Mouse (Mus musculus): Measurements from ENCODE around the gene Jsrp1.

Gene Jsrp1

DNA sequence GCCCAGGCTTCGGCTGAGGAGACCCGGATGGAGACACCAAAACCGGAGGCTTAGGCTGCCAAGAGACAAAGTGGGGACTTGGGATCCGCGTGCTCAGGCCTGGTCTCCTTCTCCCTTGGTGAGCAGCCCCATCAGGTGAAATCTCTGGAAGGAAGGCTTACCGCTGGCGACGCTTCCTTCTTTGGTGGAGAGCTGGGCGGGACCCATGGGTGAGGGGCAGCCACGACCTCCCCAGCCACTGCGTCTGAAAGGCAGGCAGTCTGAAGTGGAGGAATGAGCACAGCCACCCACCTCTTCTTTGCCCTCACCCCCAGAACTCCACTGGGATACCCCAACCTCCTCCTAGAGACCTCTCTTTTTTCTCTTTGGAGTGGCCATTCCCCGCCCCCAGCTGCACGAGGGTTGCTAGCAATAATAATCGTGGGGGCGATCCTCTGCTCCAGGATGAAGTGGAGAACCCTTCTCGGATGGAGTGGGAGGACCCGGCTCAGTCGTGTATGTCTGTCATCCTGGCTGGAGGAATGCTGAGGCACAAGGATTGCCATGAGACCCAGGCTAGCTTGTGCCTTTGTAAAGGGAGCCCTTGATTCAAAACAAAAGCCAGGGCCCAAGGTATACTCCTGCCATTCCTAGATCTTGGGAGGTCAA lies 4.2 kb downstream of the Jsrp1 start:
- DNase-seq = peak; percentile 27 to 32

DNA sequence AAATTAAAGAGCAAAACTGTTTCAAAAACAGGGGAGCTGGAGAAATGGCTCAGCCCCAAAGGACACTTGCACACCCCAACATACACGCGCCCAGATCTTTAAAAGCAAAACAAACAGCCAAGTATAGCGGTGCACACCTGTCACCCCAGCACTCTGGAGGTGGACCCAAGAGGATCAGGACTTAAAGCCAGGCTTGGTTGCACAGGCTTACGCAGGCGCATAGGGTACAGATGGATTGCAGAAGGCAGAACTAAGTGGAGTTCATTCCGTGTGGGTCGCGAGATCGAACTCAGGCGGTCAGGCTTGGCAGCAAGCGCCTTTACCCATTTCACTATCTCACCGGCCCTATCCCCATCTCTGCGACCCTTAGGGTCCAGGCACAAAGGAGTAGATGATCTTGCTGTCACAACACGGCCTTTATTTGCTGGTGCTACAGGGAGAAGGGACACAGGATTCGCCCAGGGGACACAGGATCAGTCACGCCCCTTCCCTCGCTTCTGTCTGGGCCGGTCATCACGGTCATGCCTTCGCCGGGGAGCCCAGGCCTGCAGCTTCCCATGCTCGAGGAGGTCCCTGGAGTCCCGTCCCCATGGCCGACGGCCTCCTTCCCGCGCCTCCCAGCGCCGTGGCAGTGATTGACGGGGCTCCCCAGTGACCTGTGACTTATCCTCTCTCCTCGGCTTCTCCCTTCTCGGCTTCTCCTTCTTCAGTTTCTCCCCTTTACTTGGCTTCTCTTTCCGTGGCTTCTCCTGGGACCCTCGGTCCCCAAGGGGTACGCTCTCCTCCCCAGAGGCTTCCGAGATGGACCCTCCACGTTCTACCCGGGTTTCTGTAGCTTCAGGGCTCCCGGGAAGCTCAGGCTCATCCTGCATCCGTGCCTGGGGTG lies 5.0 kb downstream of the Jsrp1 start:
- DNase-seq = peak; percentile 37 to 45

DNA sequence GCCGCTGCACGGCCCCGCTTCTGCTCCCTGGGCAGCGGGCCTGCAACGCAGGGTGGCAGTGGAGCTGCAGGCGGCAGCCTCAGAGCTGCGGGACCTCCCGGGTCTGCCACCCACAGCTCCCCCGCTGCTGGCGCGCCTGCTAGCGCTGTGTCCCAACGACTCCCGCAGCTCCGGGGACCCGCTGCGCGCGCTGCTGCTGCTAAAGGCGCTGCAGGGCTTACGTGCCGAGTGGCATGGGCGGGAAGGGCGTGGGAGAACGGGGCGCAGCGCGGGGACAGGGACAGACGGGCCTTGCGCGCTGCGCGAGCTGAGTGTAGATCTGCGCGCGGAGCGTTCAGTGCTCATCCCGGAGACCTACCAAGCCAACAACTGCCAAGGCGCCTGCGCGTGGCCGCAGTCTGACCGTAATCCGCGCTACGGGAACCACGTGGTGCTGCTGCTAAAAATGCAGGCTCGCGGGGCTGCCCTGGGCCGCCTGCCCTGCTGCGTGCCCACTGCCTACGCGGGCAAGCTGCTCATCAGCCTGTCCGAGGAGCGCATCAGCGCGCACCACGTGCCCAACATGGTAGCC lies 6.2 kb downstream of the Jsrp1 start:
- DNase-seq = peak; percentile 91 to 92

DNA sequence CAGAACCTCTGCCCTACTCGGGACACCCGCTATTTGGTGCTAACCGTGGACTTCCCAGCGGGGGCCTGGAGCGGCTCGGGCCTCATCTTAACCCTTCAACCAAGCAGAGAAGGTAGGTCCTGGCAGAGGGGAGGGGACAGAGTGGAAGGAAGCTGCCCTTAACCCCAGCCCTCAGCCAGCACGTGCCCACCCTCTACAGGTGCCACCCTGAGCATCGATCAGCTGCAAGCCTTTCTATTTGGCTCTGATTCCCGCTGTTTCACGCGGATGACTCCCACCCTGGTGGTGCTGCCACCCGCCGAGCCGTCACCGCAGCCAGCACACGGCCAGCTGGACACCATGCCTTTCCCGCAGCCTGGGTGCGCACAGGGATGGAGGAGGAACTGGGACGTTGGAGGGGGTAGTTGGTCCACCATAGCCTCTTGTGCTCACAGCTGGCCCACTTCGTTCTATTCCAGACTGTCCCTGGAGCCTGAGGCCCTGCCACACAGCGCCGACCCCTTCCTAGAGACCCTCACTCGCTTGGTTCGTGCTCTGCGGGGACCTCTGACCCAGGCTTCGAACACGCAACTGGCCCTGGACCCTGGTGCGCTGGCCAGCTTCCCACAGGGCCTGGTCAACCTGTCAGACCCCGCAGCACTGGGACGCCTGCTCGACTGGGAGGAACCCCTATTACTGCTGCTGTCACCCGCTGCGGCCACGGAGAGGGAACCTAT lies 6.8 kb downstream of the Jsrp1 start:
- DNase-seq = peak in 1 of 2 experiments; percentile 60

DNA sequence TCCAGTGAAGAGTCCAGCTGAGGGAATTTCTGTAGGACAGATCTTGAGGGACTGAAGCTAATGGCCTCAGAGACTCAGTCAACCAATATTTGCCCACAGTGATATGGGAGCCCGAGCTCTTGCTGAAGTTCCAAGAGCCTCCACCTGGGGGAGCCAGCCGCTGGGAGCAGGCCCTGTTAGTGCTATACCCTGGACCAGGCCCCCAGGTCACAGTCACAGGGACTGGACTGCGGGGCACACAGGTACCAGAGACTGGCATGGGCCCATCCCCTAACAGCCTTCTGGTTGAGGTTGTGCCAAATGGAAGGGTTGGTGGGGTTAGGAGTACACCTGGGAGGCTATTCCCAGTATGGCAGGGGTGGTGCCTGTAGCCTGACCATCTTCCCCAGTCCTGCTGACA lies 7.4 kb downstream of the Jsrp1 start:
- peak; percentile 92 to 95 for DNase-seq

DNA sequence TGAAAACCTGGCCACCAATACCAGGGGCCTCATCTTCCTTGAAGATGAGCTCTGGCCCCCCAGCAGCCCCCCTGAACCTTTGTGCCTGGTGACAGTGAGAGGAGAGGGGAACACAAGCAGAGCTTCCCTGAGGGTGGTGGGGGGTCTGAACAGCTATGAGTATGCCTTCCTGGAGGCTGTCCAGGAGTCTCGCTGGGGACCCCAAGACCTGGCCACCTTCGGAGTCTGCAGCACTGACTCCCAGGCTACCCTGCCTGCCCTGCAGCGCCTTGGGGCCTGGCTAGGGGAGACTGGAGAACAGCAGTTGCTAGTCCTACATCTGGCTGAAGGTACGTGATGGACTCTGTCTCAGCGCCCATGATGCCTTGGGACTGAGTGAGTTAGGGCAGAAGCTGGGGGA lies 8.0 kb downstream of the Jsrp1 start:
- peak; percentile 16 to 47 for DNase-seq

DNA sequence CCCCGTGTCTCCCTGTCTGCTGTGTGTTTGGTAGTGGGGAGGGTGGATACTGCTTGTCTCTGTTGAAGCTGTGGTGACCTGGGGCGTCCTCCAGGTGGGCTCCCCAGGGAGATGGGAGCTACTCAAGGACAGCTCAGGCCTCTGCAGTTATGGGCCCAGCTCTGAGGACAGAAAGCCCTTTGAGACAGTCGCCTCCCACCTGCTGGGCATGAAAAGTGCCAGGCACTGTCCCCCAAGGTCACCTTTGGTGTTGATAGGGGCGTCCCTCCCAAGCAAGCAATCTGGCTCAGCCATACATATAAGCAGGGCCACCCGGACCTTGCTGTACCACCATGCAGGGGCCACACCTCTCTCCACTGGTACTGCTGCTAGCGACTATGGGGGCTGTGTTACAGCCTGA lies 8.4 kb downstream of the Jsrp1 start, which contains the start of gene Amh:
Amh (plus strand) TSS at position 328 of the 400 bp plus-strand sequence.
- DNase-seq = peak; percentile 13 to 24

DNA sequence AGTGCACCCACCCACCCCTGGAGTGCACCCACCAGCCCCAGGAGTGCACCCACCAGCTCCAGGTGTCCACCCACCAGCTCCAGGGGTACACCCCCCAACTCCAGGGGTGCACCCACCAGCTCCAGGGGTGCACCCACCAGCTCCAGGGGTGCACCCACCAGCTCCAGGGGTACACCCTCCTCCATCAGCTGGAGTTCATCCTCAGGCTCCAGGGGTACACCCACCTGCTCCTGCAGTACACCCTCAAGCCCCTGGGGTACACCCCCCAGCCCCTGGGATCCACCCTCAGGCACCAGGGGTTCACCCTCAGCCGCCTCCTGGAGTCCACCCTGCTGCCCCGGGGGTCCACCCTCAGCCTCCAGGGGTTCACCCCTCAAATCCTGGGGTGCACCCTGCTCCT lies 9.0 kb downstream of the Jsrp1 start:
- peak; percentile 10 to 35 for DNase-seq

DNA sequence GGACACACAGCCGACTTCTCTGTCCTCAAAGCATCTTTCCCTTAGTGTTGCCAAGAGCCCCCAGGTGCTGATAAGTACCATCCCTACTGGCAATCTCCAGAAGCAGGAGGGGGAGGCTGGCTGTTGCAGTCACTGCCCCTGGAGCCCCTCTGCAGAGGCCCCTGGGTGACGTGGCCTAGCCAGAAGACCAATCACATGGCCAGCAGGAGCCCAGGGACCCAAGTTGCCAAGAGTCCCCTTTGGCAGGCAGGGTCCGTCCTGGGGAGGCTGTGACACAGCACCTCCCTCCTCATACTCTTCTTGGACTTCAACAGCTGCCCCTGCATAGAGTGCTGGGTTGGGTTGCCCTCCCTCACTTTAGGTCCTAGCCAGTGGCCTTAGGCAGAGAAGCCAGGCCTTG lies 10.3 kb downstream of the Jsrp1 start:
- no peak for DNase-seq

DNA sequence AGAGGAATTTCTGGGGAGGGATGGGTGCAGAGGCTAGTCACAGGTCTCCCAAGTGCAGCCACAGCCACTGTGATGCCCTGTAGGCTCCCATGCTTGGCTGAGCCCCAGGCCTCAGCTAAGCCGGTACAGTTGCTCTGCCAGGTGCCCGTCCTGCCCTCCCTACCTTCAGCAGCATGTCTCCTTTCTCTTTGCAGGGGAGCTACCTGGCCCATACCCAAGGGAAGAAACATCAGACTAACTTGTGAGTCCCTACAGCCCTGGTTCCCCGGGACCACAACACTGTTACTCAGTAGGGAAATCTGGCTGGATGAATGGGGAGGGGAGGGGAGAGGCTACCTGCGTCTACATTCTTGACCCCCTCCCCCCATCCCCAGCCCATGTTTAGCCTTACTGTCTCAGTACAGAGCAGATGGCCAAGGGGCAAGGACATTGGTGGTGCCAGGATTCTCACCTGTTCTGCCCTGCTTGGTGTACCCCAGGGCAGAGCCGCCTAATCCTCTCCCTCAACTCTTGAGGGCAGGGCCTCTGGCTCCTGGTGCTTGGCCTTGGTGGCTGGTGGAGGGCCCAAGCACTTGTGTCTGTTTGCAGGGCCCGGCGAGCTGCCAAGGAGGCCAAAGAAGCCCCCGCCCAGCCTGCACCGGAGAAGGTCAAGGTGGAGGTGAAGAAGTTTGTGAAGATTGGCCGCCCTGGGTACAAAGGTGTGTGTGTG lies 10.9 kb downstream of the Jsrp1 start:
- DNase-seq = peak; percentile 30 to 47

DNA sequence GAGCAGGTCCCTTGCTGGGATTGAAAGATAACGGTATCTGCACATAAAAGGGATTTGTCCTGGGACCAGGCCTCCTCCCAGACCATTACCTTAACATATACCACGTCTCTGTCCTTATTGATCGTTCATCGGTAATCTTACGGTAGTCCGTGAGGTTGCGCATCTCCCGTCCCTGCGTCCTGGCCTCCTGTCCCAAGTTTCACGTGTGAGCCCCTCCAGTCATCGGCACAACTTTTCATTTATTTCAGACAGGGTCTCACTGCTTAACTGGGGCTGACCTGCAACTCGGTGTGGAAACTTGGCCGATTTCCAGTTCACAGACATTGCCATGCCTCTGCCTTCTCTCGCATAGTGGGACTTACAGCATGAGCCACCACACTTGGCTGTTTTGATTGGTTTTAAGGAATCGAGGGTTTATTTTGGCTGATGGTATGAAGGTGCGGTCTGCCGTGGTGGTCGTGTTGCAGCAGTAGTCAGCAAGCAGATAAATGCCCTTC lies 14.2 kb downstream of the Jsrp1 start:
- peak in 1 of 2 experiments; percentile 30 for DNase-seq

DNA sequence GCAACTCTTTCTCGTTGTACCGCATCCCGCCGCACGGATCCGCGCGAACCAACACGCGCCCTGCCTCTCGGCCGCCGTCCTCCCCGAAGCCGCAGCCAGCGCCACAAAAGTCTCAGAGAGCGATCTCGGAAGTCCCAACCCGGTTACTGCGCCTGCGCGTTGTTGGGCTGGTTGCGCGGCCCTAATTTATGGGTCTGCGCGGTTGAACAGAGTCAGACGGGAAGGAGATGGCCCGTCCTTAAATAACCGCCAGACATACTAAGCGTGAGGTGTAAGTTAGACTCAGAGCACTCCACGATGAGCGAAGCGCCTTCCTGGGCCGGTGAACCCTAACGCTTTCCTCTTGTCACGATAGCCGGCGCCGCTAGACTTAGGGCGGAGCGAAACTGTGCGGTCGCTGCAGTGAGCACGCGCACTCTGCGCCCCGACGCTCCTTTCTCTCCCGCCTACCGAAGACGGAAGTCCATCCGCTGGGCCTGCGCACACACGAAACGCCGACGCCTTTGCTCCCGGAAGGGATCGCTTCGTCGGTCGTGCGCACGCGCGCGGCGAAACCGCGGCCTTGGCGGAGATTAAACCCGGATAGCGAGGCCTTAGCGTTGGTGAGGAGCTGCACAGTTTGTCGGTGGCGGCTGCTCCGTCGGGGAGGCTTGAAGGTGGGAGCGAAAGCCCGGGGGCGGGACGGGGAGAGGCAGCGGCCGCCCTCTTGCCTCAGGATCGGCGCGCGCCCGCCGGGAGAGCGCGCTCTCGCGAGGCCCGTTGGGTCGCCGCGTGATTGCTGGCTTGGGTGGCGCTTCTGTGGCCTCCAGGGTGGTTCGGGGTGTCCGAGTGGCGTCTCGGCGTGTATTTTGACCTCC lies 14.9 kb downstream of the Jsrp1 start, which contains the start of the genes Sf3a2 and Plekhj1:
Sf3a2 (plus strand) TSS at position 49 of the 857 bp plus-strand sequence.
Plekhj1 (minus strand) TSS at position 477 of the 857 bp plus-strand sequence.
- peak; percentile 98 to 99 for DNase-seq

DNA sequence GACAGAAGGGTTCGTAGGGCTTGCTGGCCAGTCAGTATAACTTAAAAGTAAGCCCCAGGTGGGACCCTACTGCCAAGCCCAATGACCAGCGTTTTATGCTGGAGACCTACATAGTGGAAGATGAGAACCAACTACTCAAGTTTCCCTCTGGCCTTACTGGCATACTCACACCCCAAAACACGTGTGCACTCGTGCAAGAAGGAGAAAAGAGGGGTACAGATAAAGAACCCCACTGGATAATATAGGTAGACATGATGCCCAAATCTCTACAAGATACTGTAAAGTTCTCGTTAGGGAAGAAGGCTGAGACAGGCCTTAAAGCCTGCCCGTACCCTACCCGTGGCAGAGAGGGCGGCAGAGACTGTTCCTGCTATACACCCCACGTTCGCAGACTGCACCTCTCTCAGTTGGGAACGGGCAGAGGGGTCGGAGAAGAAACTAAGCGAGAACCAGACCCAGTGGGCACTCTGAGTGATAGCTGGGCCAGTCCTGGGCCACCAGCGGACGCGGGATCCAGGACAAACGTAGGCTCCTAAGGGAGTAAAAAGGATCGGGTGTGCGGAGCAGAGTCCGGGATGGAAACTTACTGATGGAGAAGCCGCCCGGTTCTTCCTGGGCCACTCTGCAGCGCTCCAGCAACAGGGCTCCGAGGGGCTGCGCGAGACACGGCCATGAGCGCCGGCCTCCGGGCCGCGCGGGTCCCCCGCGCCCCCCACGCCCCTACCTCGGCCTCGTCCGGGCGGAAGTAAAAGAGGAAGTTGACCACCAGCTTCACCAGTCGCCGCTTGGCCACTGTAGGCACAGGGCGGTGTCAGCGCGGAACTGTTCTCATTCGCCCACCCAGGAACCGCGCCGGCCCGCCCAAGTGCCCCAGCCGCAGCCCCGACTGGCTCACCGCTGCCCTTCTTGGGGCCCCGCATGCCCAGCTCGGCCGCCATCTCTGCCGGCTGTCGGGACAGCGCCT lies 15.8 kb downstream of the Jsrp1 start:
- DNase-seq = peak in 1 of 2 experiments; percentile 12

DNA sequence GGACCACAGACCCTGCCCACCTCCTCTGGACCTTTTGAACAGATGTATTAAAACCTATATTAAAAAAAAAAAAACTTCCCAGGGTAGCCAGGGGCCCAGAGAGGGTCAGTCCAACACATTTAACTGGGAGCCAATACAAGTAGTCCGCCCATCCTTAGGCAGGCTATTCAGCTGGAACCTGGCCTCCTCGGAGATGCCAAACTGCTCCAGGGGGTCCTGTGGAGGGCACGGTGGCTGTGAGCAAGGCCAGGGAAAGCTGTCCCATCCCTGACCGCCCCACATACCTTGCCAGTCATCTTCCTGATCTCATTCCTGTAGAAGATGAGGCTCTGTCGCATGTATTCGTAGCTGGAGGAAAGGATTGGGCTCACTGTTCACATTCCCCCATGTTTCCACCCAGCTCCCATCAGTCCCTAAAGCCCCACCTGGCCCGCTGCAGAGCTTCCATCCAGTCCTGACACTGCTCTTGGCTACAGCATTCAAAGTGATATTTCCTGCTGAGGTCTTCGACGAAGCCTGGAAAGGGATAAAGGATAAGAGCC lies 16.9 kb downstream of the Jsrp1 start:
- DNase-seq = peak in 1 of 2 experiments; percentile 48

DNA sequence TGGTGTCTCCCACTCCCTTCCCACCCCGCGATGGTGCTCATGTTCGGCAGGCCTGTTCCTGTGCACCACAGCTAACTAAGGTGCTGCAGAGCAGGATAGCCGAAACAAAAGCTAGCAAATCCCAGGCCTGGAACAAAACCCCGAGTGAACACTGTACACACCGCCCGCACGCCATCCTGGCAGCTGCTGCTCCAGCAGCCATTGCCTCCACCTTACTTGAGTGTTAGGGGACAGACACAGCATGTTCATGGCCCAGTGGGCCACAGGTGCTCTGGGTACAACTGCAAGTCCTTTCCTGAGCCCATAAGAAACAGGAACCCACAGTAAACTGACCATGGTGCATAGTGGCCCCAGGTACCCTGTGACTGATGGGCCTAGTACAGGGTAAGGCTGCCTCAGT lies 18.5 kb downstream of the Jsrp1 start:
- peak in 1 of 2 experiments; percentile 29 for DNase-seq

DNA sequence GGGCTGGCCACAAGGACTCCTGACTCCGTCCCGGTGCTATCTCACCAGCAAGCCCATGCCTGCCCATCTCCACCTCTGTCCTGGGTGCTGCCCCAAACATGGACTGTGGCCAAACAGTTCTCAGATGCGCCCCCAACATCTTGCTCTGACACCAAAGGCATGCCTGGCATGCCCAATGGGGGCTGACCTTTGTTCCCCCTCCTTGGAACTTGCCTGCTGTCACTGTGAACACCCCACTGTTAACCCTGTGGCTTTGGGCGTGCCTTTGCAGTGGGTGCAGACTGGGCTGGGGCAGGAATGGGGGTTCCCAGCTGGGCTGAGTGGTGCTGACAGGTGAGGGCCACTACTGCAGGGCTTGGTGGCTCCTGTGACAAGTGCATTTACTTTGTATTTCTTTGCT lies 19.5 kb downstream of the Jsrp1 start:
- DNase-seq = peak in 1 of 2 experiments; percentile 36

DNA sequence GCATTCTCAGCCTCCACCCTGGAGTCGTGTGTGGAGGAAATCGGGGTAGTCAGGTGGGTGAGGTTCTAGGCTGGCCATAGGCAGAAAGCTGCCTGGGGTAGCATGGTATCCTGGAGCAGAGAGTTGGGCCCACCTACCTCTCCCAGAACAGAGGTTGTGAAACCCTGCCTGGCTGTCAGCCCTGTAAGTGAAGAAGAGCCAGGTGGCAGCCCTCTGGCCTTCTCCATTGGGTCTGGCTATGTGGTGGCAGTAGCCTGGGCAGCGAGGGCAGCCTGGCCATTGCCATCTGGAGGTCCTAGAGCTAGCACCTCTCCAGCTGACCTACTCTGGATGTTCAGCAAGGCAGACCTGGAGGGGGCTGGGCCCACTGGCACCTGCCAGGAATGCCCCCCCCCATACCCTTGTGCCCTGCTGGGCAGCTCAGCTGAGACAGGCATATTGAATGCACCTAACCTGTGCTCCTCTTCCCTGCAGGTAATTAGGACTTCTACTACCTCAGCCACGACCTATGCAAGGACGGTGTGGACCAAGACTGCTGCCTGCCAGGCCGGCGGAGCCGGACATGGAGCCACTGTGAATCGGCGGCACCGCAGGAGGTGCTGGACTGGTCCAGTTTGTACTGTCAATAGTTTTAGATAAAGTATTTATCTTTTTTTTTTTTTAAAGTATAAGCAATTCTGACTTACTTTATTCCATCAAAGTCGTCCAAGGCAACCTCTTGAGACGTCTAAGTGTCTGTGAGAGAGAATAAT lies 20.1 kb downstream of the Jsrp1 start:
- DNase-seq = peak; percentile 76 to 81
